In the genomic region with DNA sequence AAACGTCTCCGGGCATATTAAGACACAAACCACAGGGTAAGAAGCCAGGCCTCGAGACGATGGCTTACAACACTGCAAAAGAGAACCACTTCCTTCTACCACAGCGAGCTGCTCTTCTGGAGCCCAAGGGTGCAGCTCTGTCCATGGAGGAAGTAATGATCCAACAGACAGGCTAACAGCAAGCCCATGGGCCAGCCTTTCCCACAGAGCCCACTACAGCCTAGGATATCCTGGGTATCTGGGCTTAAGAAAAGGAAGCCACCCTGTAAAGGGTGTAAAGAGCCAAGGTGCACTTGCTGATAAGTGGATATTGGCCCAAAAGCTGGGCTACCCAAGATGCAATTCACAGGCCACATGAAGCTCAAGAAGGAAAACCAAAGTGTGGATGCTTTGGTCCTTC, we compare ENCODE assay signal across 16 mouse cellular contexts. TPM values are rescaled to one million over a fixed set of nuclear protein-coding genes. Genes with fewer than 3 reads are reported as not detected.
A peak's percentile ranks its signal among the peaks of the same experiment; 100 is the strongest.
DNase-seq lines count a peak whose midpoint lies in the region; ATAC-seq and TF ChIP-seq lines count a peak whose summit lies in the region.
"Had no signal": no experiment of that assay in that cellular context is flagged by ENCODE, and none has a peak within 500 bp of the region (broad histone marks: within the 10 kb centered on the region; RNA-seq: fewer than 3 reads in every experiment).

No protein-coding gene starts in this region.

- peaks cover 4% of the 10 kb centered on the region; the same call in 1 of the 2 replicates for H3K4me1 ChIP-seq in lung, postnatal 0 days (ENCODE audit: insufficient read depth, low read depth, low read length)
- H3K4me1 ChIP-seq in liver, embryonic 11.5 days (replicated peaks; ENCODE audit: control insufficient read depth, insufficient read depth, low read length): peaks cover 14% of the 10 kb centered on the region
- peaks cover 3% of the 10 kb centered on the region for H3K4me1 ChIP-seq in forebrain, embryonic 11.5 days (replicated peaks; ENCODE audit: control insufficient read depth, insufficient read depth, low read length)
- H3K4me1 ChIP-seq in kidney, embryonic 15.5 days: peaks cover 22% of the 10 kb centered on the region

- H3K27me3 ChIP-seq in lung, postnatal 0 days (replicated peaks; ENCODE audit: insufficient read depth, low read length): no peaks in the 10 kb centered on the region
- H3K27me3 ChIP-seq in liver, embryonic 11.5 days (replicated peaks; ENCODE audit: control insufficient read depth, insufficient read depth, low read length): no peaks in the 10 kb centered on the region
- no peaks in the 10 kb centered on the region for H3K27me3 ChIP-seq in forebrain, embryonic 11.5 days (ENCODE audit: control insufficient read depth, insufficient read depth, low read length)
- no peaks in the 10 kb centered on the region for H3K27me3 ChIP-seq in kidney, embryonic 15.5 days
- H3K27me3 ChIP-seq: hindbrain, embryonic 15.5 days; limb, embryonic 12.5 days had no signal

- WGBS in lung, postnatal 0 days: 78% methylated on average over 5 of the region's 5 CpGs
- WGBS in liver, embryonic 11.5 days: 51% methylated on average over 5 of the region's 5 CpGs
- 80% methylated on average over 5 of the region's 5 CpGs for WGBS in forebrain, embryonic 11.5 days
- 85% methylated on average over 5 of the region's 5 CpGs for WGBS in kidney, embryonic 15.5 days

- H3K36me3 ChIP-seq in lung, postnatal 0 days (ENCODE audit: insufficient read depth, low read length): 0 out of 2 replicates have a peak, but pooled peaks cover 4% of the 10 kb centered on the region
- peaks cover 7% of the 10 kb centered on the region; the same call in 1 of the 2 replicates for H3K36me3 ChIP-seq in liver, embryonic 11.5 days (ENCODE audit: control insufficient read depth, insufficient read depth, low read length)
- peaks cover 6% of the 10 kb centered on the region for H3K36me3 ChIP-seq in forebrain, embryonic 11.5 days (ENCODE audit: control insufficient read depth, insufficient read depth, low read length)
- peaks cover 39% of the 10 kb centered on the region for H3K36me3 ChIP-seq in kidney, embryonic 15.5 days
- H3K36me3 ChIP-seq: hindbrain, embryonic 15.5 days had no signal

- H3K9ac ChIP-seq in lung, postnatal 0 days (replicated peaks; ENCODE audit: low read depth): no peak overlapping the region
- H3K9ac ChIP-seq in liver, embryonic 11.5 days (ENCODE audit: low read depth, low read length): no peak overlapping the region
- H3K9ac ChIP-seq in forebrain, embryonic 11.5 days (ENCODE audit: low read length): no peak overlapping the region
- no peak overlapping the region for H3K9ac ChIP-seq in kidney, embryonic 15.5 days
- H3K9ac ChIP-seq: hindbrain, embryonic 15.5 days; limb, embryonic 12.5 days had no signal

- no peak for TF ChIP-seq EP300 in lung, postnatal 0 days (IDR thresholded peaks at IDR 0.05)

- no peak overlapping the region for H3K4me2 ChIP-seq in lung, postnatal 0 days (replicated peaks; ENCODE audit: low read depth, low read length)
- no peak overlapping the region for H3K4me2 ChIP-seq in liver, embryonic 11.5 days
- H3K4me2 ChIP-seq in forebrain, embryonic 11.5 days (ENCODE audit: low read depth, low read length, severe bottlenecking): no peak overlapping the region
- no peak overlapping the region for H3K4me2 ChIP-seq in kidney, embryonic 15.5 days
- H3K4me2 ChIP-seq: hindbrain, embryonic 15.5 days; limb, embryonic 12.5 days; midbrain, embryonic 11.5 days had no signal

- H3K9me3 ChIP-seq in lung, postnatal 0 days (ENCODE audit: low read length): no peaks in the 10 kb centered on the region
- H3K9me3 ChIP-seq in liver, embryonic 11.5 days (ENCODE audit: control insufficient read depth, low read length): 0 out of 2 replicates have a peak, but pooled peaks cover 2% of the 10 kb centered on the region
- no peaks in the 10 kb centered on the region for H3K9me3 ChIP-seq in forebrain, embryonic 11.5 days (ENCODE audit: control insufficient read depth, low read length)
- no peaks in the 10 kb centered on the region for H3K9me3 ChIP-seq in kidney, embryonic 15.5 days (replicated peaks)
- H3K9me3 ChIP-seq: hindbrain, embryonic 15.5 days; limb, embryonic 12.5 days had no signal

- no peak overlapping the region for H3K27ac ChIP-seq in lung, postnatal 0 days (ENCODE audit: low read length)
- peak overlapping the region; percentile 1; the same call in 1 of the 2 replicates for H3K27ac ChIP-seq in liver, embryonic 11.5 days (ENCODE audit: low read depth, low read length)
- no peak overlapping the region for H3K27ac ChIP-seq in forebrain, embryonic 11.5 days (ENCODE audit: low read depth, low read length)
- no peak overlapping the region for H3K27ac ChIP-seq in kidney, embryonic 15.5 days
- H3K27ac ChIP-seq: gastrocnemius, adult 2 months; hindbrain, embryonic 15.5 days; limb, embryonic 12.5 days had no signal

- TF ChIP-seq CTCF in lung, postnatal 0 days (IDR thresholded peaks at IDR 0.05): no peak

- ATAC-seq in lung, postnatal 0 days: peak; percentile 32; the same call in 1 of the 2 replicates
- peak; percentile 84 for ATAC-seq in liver, embryonic 11.5 days (replicated peaks; ENCODE audit: low FRiP score)
- peak; percentile 90 for ATAC-seq in monocyte, adult 5-6 weeks (replicated peaks; ENCODE audit: insufficient number of reproducible peaks, low FRiP score, low TSS enrichment, poor library complexity, severe bottlenecking)
- no peak for ATAC-seq in forebrain, embryonic 11.5 days (replicated peaks; ENCODE audit: low FRiP score)
- ATAC-seq in kidney, embryonic 15.5 days (replicated peaks; ENCODE audit: low FRiP score): no peak

- no peak overlapping the region for H3K4me3 ChIP-seq in lung, postnatal 0 days (ENCODE audit: low read depth, low read length)
- no peak overlapping the region for H3K4me3 ChIP-seq in liver, embryonic 11.5 days (ENCODE audit: low read depth, low read length)
- no peak overlapping the region for H3K4me3 ChIP-seq in forebrain, embryonic 11.5 days (ENCODE audit: low read depth, low read length)
- H3K4me3 ChIP-seq in kidney, embryonic 15.5 days (replicated peaks): no peak overlapping the region
- H3K4me3 ChIP-seq: gastrocnemius, adult 2 months; hindbrain, embryonic 15.5 days; limb, embryonic 12.5 days had no signal

- DNase-seq in lung, postnatal 0 days (ENCODE audit: low spot score): peak; percentile 33
- no peak for DNase-seq in lung, postnatal 14 days
- peak; percentile 82 for DNase-seq in MEL-GATA-1-ER (ENCODE audit: extremely low read depth, low read depth)
- no peak for DNase-seq in liver, embryonic 11.5 days (ENCODE audit: low spot score)
- DNase-seq in c-Kit-positive CD71-positive TER-119-positive erythroid progenitor cells, embryonic 14.5 days (ENCODE audit: low spot score): no peak
- no peak for DNase-seq in forebrain, embryonic 11.5 days (ENCODE audit: low spot score)
- DNase-seq: cerebellum, adult 11 months; gastrocnemius, adult 2 months; kidney, adult 8-10 months; layer of hippocampus, adult 9-11 months; right cerebral cortex, adult 18-20 months had no signal

RNA-seq across cellular contexts. Expression of gene Stn1, which starts 6.0 kb away (rescaled TPM):
- polyA plus RNA-seq in lung, postnatal 0 days (2015; fragmentation: Nextera tagmentation; extraction: Ambion mirVana): 28.6 and 30.9 TPM in 2 replicates
- 26.1 and 30.8 TPM in 2 replicates for polyA plus RNA-seq in liver, embryonic 11.5 days (2014; fragmentation: Nextera tagmentation; extraction: Ambion mirVana)
- total RNA-seq in monocyte, adult 5-6 weeks (2017): 22.0 to 45.7 TPM (median 31.4 TPM) in 3 replicates
- polyA plus RNA-seq in forebrain, embryonic 11.5 days (2014; fragmentation: Nextera tagmentation; extraction: Ambion mirVana): 54.0 and 54.9 TPM in 2 replicates
- polyA plus RNA-seq in kidney, embryonic 15.5 days (2015; fragmentation: Nextera tagmentation; extraction: Ambion mirVana): 47.1 and 51.0 TPM in 2 replicates

RNA-seq across cellular contexts. Expression of gene Slk, which starts 48.2 kb away (rescaled TPM):
- polyA plus RNA-seq in lung, postnatal 0 days (2015; fragmentation: Nextera tagmentation; extraction: Ambion mirVana): 14.6 and 17.2 TPM in 2 replicates
- polyA plus RNA-seq in liver, embryonic 11.5 days (2014; fragmentation: Nextera tagmentation; extraction: Ambion mirVana): 12.5 and 15.5 TPM in 2 replicates
- 258 to 355 TPM (median 327 TPM) in 3 replicates for total RNA-seq in monocyte, adult 5-6 weeks (2017)
- 13.8 and 14.1 TPM in 2 replicates for polyA plus RNA-seq in forebrain, embryonic 11.5 days (2014; fragmentation: Nextera tagmentation; extraction: Ambion mirVana)
- 12.0 and 12.2 TPM in 2 replicates for polyA plus RNA-seq in kidney, embryonic 15.5 days (2015; fragmentation: Nextera tagmentation; extraction: Ambion mirVana)

Comparison
In these comparisons a context has a peak if more than half of its experiments do, and no peak if none do; other contexts are left out.
1. DNase-seq: peak in lung, postnatal 0 days (single experiment) and MEL-GATA-1-ER (single experiment); none in lung, postnatal 14 days (single experiment), liver, embryonic 11.5 days (single experiment), c-Kit-positive CD71-positive TER-119-positive erythroid progenitor cells, embryonic 14.5 days (single experiment) and forebrain, embryonic 11.5 days (single experiment).
2. ATAC-seq: peak in lung, postnatal 0 days (single experiment), liver, embryonic 11.5 days (single experiment) and monocyte, adult 5-6 weeks (single experiment); none in forebrain, embryonic 11.5 days (single experiment) and kidney, embryonic 15.5 days (single experiment).